Mouse (Mus musculus): ENCODE results near the gene Znrf1.

Znrf1 gene

DNA sequence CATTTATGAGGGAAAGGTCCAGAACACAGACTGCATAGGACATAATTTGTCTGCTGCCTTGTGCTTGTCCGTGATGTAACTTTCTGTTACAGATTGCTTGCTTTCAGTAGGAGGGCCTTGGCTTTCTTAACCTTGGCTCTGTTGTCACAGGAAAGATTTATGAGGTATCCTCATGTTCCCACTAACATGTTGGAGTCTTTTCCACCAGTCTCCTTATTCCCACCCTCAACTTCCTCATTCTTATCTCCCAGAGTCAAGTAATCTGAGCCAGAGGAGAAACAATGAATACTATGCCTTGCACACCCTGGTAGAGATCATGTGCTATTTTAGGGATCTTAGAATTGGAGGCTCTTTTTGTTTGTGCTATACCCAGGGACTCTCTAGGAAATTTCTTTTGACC is 61.4 kb downstream of the Znrf1 start:
- peak; percentile 53 for DNase-seq (ENCODE audit: low spot score)

DNA sequence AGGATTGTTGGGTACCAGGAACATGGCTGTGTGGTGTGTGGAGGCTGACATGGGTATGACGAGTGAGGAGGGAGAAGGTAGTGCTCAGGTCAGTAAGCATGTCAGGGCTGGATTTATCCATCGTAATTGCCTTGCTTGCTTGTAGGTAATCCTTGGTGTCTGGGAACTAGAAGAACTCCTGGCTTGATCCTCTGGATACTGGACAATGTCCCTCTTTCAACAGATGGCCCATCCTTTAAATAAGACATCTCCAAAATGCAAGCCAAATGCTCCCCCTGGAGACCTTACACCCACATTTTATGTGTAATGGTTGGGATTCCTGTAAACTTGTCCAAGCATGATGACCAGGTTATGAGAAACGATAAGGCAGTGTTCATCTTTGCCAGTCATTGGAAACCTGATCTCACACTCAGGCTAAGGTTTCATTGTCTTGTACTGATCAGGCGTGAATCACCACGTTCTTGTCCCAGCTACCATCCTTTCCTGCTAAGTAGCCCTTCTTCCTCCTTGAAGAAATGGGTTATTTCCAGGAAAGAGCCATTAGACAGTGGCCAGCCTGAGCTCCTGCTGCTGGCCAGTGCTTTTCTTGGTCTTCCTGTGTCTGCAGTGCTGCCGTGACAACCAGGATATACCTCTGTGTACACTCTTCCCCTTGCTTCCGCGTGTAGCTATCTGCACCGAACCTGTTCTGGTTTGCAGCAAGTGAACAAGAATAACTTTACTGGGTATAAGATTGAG is 64.0 kb downstream of the Znrf1 start:
- DNase-seq (ENCODE audit: low spot score) = peak; percentile 48

DNA sequence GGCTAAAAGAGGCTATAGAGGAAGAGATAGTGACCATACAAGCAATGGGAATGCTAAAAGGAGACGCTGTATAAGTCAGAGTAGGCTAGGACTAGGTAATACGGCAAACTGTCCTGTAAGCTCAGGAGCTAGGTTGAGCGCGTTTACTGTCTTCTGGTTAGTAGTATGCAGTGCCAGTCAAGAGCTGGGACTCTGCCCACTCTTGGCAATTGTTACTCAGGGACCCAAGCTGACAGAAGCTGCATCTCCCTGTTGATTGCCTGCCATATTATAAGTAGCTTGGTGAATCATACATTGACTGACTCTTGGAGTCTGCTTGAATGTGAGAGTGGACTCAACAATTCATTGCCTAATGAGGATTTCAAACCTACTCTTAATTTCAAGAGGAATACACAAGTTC is 66.2 kb downstream of the Znrf1 start:
- no peak for DNase-seq (ENCODE audit: low spot score)

DNA sequence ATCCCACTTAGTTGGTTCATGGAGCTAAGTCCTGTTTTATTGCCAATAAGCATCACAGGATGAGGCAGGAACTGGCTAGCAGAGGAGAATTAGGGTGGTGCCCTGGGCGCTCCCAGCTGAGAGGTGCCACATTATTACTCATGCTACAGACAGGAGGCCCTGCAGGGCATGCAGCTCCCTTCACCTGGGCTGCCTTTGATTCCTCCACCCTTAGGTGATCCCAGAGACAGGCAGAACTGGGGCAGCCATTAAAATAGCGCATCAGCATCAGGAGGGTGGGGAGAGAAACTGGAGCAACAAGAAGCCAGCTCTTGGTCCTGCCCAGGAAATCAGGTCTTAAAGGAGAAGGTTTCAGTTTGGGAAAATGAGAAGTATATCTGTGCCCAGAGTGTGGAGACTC is 69.1 kb downstream of the Znrf1 start:
- no peak for DNase-seq (ENCODE audit: low spot score)

DNA sequence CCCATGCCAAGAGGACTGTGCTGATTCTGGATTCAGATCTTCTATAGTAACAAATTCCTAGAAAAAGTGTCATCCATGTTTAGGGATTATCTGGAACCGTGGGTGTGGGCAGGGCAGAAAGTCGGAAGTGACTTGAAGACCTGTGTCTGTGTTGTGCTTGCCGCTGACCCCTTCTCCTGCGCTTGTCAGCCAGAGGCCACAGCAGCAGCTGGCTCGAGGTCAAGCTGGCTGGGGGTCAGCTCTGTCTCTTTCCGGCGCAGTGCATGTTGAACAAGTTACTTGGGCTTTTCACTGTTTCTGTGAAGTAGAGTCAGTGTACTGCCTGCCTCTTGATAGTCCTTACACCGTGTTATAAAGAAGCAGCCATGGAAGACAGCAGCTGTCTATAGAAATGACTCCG is 71.1 kb downstream of the Znrf1 start:
- no peak for DNase-seq (ENCODE audit: low spot score)

DNA sequence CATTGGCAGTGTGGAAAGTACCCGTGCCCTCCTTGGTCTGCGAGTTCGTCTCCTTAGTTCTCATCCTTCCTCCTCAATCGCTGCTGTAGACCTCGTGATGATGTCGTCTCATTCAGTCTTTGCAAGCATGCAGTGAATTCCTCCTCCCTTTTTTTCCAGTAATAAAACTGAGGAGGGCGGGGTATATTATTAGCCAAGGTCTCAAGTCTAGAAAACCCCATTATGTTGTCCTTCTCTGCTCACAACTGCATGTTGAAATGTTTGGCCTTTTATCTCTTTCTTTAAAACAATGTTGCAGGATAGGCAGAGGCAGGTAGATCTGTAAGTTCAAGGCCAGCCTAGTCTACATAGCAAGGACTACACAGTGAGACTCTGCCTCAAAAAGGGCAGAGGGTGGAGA is 71.5 kb downstream of the Znrf1 start:
- no peak for DNase-seq (ENCODE audit: low spot score)

DNA sequence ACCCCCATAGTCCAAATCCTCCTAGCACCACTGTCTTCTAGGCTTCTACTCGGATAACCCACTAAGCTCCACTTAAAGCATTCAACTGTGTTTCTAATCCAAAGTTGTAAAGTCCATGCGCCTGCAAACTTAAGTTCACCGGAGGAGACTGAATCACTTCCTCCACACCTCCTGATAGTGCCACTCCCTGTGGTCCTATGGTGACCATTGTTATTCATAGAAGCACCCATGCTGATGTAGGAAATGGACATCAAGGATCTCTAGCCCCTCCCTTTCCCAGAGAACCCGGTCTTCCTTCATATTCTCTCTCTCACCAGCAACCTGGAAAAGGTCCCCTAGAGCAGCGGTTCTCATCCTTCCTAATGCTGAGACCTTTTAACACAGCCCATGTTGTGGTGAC is 77.3 kb downstream of the Znrf1 start:
- no peak for DNase-seq (ENCODE audit: low spot score)

DNA sequence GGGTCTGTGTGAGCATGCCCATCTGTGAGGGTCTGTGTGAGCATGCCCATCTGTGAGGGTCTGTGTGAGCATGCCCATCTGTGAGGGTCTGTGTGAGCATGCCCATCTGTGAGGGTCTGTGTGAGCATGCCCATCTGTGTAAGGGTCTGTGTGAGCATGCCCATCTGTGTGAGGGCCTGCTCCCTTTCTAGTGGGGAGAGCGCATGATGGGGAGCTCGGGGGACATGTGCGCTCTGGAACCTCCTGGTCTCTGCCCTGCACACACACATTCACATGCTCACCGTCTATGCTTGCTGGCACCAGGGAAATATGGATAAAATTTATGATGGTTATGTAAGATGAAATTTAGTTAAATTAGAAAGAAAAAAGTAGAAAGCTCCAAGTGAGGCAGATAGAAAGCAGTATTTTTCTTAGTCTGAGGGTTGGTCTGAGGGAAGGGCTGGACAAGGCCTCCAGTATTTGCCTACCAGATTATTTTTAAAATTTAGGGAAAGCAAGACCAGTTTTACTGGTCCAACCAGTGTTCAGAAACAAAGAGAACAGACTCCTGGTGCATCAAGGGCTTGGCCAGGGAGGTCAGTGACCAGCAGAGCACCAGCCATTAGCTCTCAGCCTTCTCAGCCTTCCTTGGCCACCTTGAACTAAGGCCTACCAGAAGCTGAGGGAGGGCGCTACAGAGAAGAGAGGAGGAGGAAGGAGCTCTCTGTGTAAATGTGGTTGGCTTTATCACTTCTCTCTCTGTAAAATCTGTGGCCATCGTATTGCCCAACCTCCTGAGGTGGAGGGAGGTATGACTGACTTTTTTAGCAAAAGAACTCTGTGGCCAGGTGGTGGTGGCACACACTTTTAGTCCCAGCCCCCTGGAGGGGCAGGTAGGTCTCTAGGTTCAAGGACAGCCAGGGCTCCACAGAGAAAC is 79.1 kb downstream of the Znrf1 start:
- DNase-seq (ENCODE audit: low spot score) = no peak

DNA sequence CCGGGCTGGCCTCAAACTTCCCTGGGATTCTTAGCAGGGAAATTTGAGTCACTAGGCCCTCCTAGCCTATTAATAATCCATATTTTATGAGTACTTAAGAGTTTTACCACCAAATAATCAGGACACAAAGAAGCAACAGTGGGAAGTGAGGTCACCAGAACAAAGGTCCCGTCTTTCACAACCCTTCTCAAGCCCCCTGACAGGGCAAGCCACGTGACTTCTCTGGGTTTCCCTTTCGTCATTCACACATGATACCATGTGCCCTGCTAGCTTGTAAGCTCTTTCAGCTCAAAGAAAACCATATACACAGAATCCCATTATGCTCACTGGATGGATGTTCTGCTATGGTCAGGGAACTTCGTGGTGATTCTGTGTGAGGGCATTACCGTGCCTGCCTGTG is 81.9 kb downstream of the Znrf1 start:
- no peak for DNase-seq (ENCODE audit: low spot score)

DNA sequence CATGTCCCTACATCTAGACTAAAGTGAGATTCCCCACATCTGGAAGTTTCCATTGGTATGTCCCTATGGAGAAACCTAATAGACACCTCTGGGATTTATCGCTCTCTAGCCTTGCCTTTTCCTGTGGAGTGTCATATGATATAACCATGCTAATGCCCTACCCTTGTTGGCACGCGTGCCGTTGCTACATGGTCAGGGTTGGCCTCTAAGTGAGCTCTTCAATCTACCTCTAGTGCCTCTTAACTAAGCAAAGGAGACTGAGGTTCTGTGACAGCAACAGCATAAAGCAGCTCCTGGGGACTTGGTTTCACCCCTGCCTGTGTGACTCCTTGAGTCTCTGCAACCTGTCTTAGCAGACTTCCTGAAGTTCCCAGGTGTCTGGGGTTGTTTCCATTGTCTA is 82.4 kb downstream of the Znrf1 start:
- DNase-seq (ENCODE audit: low spot score) = no peak

DNA sequence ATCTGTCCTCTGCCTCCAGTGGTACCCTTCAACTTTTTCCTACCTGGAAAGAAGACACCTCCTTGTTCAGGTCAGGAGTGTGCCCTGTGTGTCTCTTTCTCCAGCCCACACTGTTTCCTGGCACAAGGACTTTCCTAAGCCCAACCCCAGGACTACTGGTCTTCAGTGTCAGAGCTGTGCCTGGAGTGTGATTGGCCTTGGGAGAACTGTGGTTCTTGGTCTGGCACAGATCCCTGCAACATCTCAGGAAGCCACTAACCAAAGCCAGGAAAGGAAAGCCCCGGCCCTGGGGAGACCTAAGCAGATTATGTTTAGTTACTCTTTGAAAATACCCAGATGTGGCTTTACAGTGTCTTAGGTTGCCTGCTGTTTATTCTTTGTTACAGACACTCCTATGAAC is 84.0 kb downstream of the Znrf1 start:
- DNase-seq (ENCODE audit: low spot score) = peak; percentile 97

DNA sequence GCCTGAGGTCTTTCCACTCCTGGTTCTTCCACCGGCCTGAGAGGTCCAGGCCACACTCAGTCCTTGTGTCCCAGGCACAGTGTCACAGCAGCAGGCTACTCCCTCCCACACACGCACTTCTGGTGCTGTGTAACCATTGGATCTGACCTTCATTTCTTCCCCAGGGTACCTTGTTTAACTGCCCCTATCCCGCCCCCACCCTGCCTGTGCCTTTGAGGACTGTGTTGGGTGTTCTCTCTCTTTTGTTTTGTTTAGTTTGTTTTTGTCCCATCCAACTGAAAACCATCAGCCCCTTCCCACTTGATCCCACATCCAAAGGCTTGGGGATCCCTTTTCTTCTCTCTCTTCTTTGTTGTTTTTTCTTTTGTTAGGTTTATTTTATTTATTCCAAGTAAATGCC is 86.2 kb downstream of the Znrf1 start:
- DNase-seq (ENCODE audit: low spot score) = no peak

DNA sequence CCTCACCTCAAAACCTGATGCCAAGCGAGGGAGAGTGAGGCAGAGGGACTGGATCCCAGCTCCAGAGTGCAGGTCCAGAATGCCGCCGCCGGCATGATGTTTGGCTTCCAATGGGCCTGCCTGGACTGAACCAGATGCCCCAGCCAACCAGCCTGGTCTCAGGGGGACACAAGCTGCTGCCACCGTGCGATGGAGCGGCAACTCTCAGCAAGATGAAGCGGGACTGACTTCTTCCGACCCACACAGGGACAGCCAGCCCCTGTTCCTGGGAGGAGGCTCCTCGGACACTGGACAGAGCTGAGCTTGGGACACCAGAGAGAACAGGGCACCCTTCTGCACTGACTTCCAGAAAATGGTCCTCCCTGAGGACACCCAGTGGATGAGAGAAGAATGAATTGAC is 86.7 kb downstream of the Znrf1 start:
- peak; percentile 55 for DNase-seq (ENCODE audit: low spot score)

DNA sequence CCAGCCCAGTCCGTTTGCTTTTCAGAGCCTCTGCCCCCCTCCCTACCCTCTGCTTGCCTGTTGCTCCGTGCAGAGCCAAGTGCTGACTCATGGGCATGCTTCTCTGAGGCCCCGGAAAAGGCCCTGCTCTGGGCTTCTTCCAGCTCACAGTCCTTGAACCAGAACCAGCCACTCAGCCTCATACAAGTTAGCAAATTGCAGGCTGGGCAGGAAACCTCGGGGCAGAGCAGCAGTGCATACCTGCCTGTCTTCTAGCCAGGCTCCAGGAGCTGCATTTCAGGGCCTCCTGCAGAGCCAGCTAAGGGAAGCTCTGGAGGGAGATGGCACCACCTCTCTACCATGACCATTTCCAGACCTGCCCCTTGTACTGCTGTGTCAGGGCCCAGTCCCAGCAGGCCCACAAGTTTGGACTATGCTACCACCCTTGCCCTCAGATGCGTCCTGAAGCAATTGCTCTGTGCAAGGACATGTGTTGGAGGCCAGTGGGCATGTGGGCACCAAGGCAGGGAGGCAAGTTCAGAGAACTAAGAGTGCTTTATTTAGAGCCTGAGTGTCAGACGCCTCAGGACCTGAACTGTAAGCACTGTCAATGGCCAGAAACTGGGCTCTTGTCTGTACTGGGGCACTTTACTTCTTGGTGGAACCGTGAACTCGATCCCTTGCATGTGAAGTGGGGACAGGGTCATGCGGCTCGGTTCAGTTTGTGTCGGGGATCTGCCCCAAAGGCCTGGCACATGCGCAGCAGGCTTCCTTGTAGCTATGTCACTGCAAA is 88.4 kb downstream of the Znrf1 start:
- DNase-seq (ENCODE audit: low spot score) = peak; percentile 89

DNA sequence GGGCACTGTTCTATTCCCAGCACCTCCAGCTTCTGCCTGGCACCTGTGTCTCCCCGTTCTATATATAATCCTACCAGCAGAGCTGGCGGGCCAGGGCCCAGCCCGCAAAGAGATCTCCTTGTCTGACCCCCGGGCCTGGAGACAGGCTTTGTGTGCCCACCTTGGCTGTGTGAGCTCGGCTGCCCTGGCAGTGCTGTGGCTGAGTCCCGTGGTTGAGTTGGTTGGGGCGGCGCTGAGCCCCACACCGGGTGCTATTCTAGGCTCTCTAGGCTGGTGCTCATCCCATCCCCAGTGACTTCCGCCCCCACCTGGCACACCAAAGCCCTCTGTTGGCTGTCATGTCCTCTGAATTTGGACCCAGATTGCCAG is 88.9 kb downstream of the Znrf1 start:
- no peak for DNase-seq (ENCODE audit: low spot score)

DNA sequence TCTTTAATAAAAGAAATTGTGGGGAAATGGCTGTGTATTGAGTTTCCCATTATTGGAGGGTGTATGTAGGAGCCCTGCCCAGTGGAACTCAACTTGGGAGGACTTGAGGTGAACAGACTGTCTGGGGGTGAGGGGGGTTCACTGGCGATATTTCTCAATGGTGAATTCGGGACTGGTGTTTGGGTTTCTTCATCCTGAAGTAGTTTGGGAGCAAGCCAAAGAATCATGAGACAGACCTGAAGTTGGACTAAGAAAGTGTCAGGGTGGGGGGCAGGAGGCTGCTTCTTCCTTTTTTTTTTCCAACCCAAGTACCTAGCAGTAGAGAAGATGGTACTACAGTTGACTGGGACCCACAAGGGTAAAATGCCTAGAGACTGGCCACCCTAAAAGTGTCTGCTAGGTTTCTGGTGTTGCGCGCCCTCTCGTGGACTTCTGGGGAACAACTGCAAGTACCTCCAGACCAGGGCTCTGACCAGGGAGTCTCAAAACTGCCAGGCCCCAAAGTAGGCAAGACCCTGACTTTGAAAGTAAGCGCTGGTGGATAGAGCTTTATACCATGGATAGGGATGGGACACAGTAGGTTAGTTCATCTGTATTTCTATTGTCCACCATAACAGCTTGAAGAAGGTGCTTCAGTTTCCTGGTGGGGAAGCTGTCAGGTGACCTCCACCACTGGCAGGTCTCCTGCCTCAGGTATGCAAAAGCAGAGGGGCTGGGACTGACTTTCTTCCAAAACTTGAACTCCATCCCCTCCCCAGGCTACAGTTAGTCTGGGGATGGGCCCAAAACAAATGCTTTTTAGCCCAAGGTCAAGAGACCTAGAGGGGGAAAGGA is 90.0 kb downstream of the Znrf1 start:
- peak; percentile 90 for DNase-seq (ENCODE audit: low spot score)

DNA sequence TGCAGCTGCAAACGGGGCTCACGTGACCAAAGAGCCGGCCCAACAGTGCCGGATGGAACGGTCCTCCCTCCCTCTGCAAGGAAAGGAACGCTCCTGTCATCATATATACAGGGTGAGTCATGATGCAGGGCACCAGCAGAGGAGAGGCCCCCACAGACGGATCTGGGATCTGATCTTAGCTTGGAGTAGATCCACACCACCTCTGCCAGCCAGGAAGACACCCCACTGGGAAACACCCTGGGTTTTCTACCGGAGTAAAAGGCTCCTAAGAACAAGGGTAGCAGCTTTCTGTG is 90.6 kb downstream of the Znrf1 start:
- peak; percentile 77 for DNase-seq (ENCODE audit: low spot score)

DNA sequence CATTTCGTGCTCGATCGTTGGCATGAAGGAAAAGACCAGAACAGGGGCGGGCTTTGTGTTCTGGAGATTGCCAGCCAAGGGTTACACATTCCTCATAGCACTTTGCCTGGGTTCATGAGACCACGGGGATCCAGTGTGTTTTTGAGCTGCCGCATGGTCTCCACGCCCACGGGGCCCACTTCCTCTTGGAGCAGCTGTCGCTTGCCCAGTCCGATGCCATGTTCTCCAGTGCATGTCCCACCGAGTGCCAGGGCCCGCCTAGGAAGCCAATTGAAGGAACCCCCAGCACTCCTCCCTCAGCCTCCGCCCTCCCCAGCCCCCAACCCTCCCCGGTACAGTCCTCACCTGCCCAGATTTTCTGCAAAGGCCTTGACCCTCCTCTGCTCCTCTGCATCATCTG is 91.0 kb downstream of the Znrf1 start:
- no peak for DNase-seq (ENCODE audit: low spot score)

DNA sequence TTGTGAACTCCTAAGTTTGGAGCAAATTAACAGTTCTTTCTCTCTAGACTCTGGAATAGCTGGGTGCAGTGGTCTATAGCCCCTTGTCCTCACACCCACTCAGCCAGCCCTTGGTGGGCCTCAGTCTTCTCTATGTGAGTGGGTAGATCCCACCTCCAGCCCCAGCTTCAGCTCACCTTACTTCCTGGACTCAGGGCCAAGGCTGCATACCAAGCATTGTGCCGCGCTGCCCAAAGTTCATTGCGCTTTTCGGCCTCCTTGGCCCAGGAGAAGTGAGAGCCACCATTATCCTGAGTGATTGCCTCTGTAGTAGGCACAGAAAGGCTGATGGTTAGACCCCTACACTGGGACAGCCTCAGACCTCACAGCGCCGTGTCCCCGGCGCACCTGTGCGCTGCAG is 92.0 kb downstream of the Znrf1 start:
- DNase-seq (ENCODE audit: low spot score) = no peak

DNA sequence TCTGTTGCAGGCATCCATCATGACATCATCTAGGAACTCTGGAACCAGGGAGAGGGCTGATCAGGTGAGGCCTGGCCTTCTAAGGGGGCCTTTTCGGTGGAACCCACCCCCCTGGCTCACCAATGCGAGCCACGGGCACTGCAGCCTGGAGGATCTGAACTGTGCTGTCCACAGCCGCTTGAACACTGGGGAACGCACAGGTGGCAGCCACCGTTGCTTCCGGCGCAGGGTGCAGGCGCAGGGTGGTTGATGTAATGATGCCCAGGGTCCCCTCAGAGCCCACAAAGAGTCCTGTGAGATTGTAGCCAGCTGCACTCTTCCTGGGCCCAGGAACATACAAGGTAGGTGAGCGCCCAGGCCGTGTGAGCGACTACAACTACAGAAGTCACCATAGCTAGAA is 92.5 kb downstream of the Znrf1 start:
- no peak for DNase-seq (ENCODE audit: low spot score)

DNA sequence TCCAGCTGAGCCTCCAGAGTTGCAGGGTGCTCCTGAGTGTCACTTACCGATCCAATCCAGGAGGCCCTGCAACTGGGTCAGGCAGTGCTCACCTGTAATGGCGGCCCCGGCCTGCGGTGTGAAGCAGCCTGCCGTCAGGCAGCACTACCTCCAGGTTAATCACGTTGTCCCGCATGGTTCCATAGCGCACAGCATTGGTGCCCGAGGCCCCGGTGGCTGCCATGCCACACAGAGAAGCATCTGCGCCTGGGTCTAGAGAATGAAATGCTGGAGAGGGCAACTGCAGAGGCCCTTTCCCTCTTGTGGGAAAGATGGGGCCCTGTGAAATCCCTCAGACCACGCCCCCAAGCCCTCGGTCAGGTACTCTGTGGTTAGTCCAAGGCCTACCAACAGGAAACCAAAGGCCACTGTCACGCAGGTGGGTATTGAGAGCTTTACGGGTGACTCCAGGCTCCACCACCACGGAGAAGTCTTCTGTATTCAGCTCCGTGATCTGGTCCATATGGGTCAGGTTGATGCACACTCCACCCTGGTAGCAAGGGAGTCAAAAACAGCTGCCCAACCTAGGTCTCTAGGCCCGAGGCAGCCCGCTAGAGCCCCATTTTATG is 93.1 kb downstream of the Znrf1 start:
- DNase-seq (ENCODE audit: low spot score) = no peak

DNA sequence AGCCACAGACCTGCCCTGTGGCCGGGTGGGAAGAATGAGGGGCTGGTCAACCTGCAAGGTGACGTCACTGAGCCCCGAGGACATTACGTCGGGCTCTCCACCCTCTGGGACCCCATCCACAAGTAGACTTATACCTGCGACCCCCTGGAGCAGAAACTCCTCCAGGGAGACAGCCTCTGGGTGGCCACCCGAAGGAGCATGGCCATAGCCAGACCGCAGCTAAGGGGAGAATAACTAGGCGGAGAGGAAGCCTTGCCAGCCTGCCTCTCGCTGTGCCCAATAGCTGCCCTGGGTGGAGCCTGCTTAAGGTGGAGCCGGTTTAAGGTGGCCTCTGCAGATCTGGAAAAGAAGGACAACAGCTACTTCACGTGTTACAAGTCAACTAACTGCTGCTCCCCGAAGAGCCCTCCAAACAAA is 94.2 kb downstream of the Znrf1 start, which contains the start of gene Ldhd:
Gene Ldhd (minus strand): TSS at position 270 of the 417 bp plus-strand sequence.
- DNase-seq (ENCODE audit: low spot score) = no peak
